Mouse (Mus musculus) heart, embryonic 12.5 days (tissue): ENCODE measurements around the gene Acer3. TPM values are rescaled to one million over a fixed set of nuclear protein-coding genes. Genes with fewer than 3 reads are reported as not detected.

Experiments used
- ATAC-seq: fragments of 200-750 bp; cut with Nextera tagmentation; 2 replicates; pipeline ENCODE4 v1.8.0; 2017; ENCODE audit warnings: moderate TSS enrichment, moderate library complexity; ENCODE audit not compliant: insufficient number of reproducible peaks, low FRiP score
- H3K27ac ChIP-seq: fragments of 300-500 bp; sonication (generic); 2 replicates; pipeline ENCODE4 v1.5.1; 2016; ENCODE audit warnings: mild to moderate bottlenecking, moderate library complexity; ENCODE audit not compliant: poor library complexity, severe bottlenecking
- H3K27me3 ChIP-seq: fragments of 300-500 bp; sonication (generic); replicated peaks from 2 replicates; pipeline ENCODE4 v1.6.1; 2016; ENCODE audit warnings: mild to moderate bottlenecking, moderate library complexity
- H3K36me3 ChIP-seq: fragments of 300-500 bp; sonication (generic); 2 replicates; pipeline ENCODE4 v1.6.1; 2016; ENCODE audit warnings: mild to moderate bottlenecking, moderate library complexity
- H3K4me1 ChIP-seq: fragments of 300-500 bp; sonication (generic); replicated peaks from 2 replicates; pipeline ENCODE4 v1.6.1; 2016; ENCODE audit warnings: mild to moderate bottlenecking
- H3K4me2 ChIP-seq: fragments of 300-500 bp; sonication (generic); 2 replicates; pipeline ENCODE4 v1.6.1; 2016; ENCODE audit warnings: mild to moderate bottlenecking, moderate library complexity
- H3K4me3 ChIP-seq: fragments of 300-500 bp; sonication (generic); 2 replicates; pipeline ENCODE4 v1.5.1; 2016; ENCODE audit warnings: mild to moderate bottlenecking
- H3K9ac ChIP-seq: fragments of 300-500 bp; sonication (generic); 2 replicates; pipeline ENCODE4 v1.6.1; 2016; ENCODE audit warnings: mild to moderate bottlenecking, moderate library complexity
- H3K9me3 ChIP-seq: fragments of 300-500 bp; sonication (generic); replicated peaks from 2 replicates; pipeline ENCODE4 v1.6.1; 2016; ENCODE audit warnings: mild to moderate bottlenecking, moderate library complexity
- WGBS: fragments of 180-500 bp; shearing (Covaris S2); methylation state at CpG from one replicate; pipeline ENCODE4 v1.1.7; 2016; 5-methylcytosine and 5-hydroxymethylcytosine counted together
- polyA plus RNA-seq: library from polyadenylated mRNA; unstranded; fragments of >200 nt; fragmentation: Nextera tagmentation; extraction: Ambion mirVana; gene quantifications from 2 replicates; pipeline ENCODE4 v1.2.1, GENCODE M21; 2016

The Acer3 gene
- polyA plus RNA-seq, 1 experiment from 2014 or later: 22.9 TPM

GRCm38 (mm10) chr7:98332678-98333397, 11.8 kb upstream of the Acer3 start:
- Histone ChIP-seq H3K27me3 (no peaks in the 10 kb centered on the region), H3K4me1 (peaks cover 41% of the 10 kb centered on the region), H3K9me3 (no peaks in the 10 kb centered on the region), H3K9ac (no peak overlapping the region), H3K4me3 (no peak overlapping the region), H3K4me2 (no peak overlapping the region), H3K36me3 (no peaks in the 10 kb centered on the region), H3K27ac (no peak overlapping the region)
- ATAC-seq: no peak
- 69% methylated on average over 5 of the region's 5 CpGs for WGBS

- Histone ChIP-seq H3K36me3 (no peaks in the 10 kb centered on the region), H3K27me3 (no peaks in the 10 kb centered on the region), H3K4me2 (no peak overlapping the region), H3K4me3 (no peak overlapping the region), H3K9me3 (no peaks in the 10 kb centered on the region), H3K27ac (peak overlapping the region; percentile 4; the same call in 1 of the 2 replicates), H3K9ac (no peak overlapping the region), H3K4me1 (peaks cover 41% of the 10 kb centered on the region)
- 30% methylated on average over 3 of the region's 3 CpGs for whole genome bisulfite sequencing
- no peak for ATAC-seq
Observed at GRCm38 (mm10) chr7:98331932-98332331, 10.9 kb upstream of the Acer3 start.

GRCm38 (mm10) chr7:98330375-98331002, 9.5 kb upstream of the Acer3 start:
- 38% methylated on average over 2 of the region's 2 CpGs for WGBS
- ATAC-seq: peak; percentile 45
- H3K27ac ChIP-seq: peak overlapping the region; percentile 46; the same call in 1 of the 2 replicates
- 0 out of 2 replicates have a peak, but pooled peaks cover 4% of the 10 kb centered on the region for H3K27me3 ChIP-seq
- H3K4me2 ChIP-seq: no peak overlapping the region
- H3K9me3 ChIP-seq: no peaks in the 10 kb centered on the region
- no peak overlapping the region for H3K4me3 ChIP-seq
- no peak overlapping the region for H3K9ac ChIP-seq
- no peaks in the 10 kb centered on the region for H3K36me3 ChIP-seq
- H3K4me1 ChIP-seq: peaks cover 41% of the 10 kb centered on the region

GRCm38 (mm10) chr7:98329651-98330374, 8.8 kb upstream of the Acer3 start:
- Histone ChIP-seq H3K27me3 (0 out of 2 replicates have a peak, but pooled peaks cover 4% of the 10 kb centered on the region), H3K9me3 (no peaks in the 10 kb centered on the region), H3K27ac (0 out of 2 replicates have a peak overlapping the region, but pooled peaks have one; percentile 22), H3K4me2 (no peak overlapping the region), H3K4me3 (no peak overlapping the region), H3K36me3 (no peaks in the 10 kb centered on the region), H3K4me1 (peaks cover 41% of the 10 kb centered on the region), H3K9ac (no peak overlapping the region)
- ATAC-seq: peak; percentile 92
- 63% methylated on average over 7 of the region's 7 CpGs for WGBS

GRCm38 (mm10) chr7:98328311-98328710, 7.3 kb upstream of the Acer3 start:
- Histone ChIP-seq H3K27me3 (0 out of 2 replicates have a peak, but pooled peaks cover 4% of the 10 kb centered on the region), H3K9ac (no peak overlapping the region), H3K9me3 (no peaks in the 10 kb centered on the region), H3K4me1 (peaks cover 38% of the 10 kb centered on the region), H3K27ac (no peak overlapping the region), H3K4me3 (no peak overlapping the region), H3K4me2 (no peak overlapping the region), H3K36me3 (no peaks in the 10 kb centered on the region)
- 53% methylated on average over 2 of the region's 2 CpGs for WGBS
- ATAC-seq: no peak

GRCm38 (mm10) chr7:98326051-98326450, 5.0 kb upstream of the Acer3 start:
- 84% methylated on average over 7 of the region's 7 CpGs for WGBS
- Histone ChIP-seq H3K4me1 (peaks cover 31% of the 10 kb centered on the region), H3K36me3 (no peaks in the 10 kb centered on the region), H3K4me2 (no peak overlapping the region), H3K27ac (no peak overlapping the region), H3K9ac (no peak overlapping the region), H3K27me3 (0 out of 2 replicates have a peak, but pooled peaks cover 4% of the 10 kb centered on the region), H3K9me3 (no peaks in the 10 kb centered on the region), H3K4me3 (no peak overlapping the region)
- no peak for ATAC-seq

- 68% methylated on average over 1 of the region's 1 CpGs for WGBS
- H3K27me3 ChIP-seq: 0 out of 2 replicates have a peak, but pooled peaks cover 4% of the 10 kb centered on the region
- no peak overlapping the region for H3K4me3 ChIP-seq
- no peak for ATAC-seq
- peaks cover 13% of the 10 kb centered on the region for H3K4me1 ChIP-seq
- H3K9me3 ChIP-seq: no peaks in the 10 kb centered on the region
- no peak overlapping the region for H3K9ac ChIP-seq
- no peak overlapping the region for H3K4me2 ChIP-seq
- H3K36me3 ChIP-seq: no peaks in the 10 kb centered on the region
- no peak overlapping the region for H3K27ac ChIP-seq
Observed at GRCm38 (mm10) chr7:98324228-98324627, 3.2 kb upstream of the Acer3 start.

GRCm38 (mm10) chr7:98323288-98324019, 2.4 kb upstream of the Acer3 start:
- Histone ChIP-seq H3K27ac (no peak overlapping the region), H3K9ac (no peak overlapping the region), H3K27me3 (0 out of 2 replicates have a peak, but pooled peaks cover 4% of the 10 kb centered on the region), H3K4me1 (peaks cover 13% of the 10 kb centered on the region), H3K9me3 (no peaks in the 10 kb centered on the region), H3K36me3 (no peaks in the 10 kb centered on the region), H3K4me2 (no peak overlapping the region), H3K4me3 (no peak overlapping the region)
- 42% methylated on average over 5 of the region's 5 CpGs for WGBS
- ATAC-seq: no peak

- 46% methylated on average over 3 of the region's 3 CpGs for WGBS
- Histone ChIP-seq H3K36me3 (no peaks in the 10 kb centered on the region), H3K9ac (no peak overlapping the region), H3K4me2 (no peak overlapping the region), H3K27ac (no peak overlapping the region), H3K9me3 (no peaks in the 10 kb centered on the region), H3K27me3 (0 out of 2 replicates have a peak, but pooled peaks cover 4% of the 10 kb centered on the region), H3K4me1 (peaks cover 13% of the 10 kb centered on the region), H3K4me3 (no peak overlapping the region)
- ATAC-seq: no peak
Observed at GRCm38 (mm10) chr7:98322415-98322814, 1.4 kb upstream of the Acer3 start.

GRCm38 (mm10) chr7:98320006-98320556, 927 bp downstream of the Acer3 start:
- H3K36me3 ChIP-seq: no peaks in the 10 kb centered on the region
- no peak overlapping the region for H3K4me3 ChIP-seq
- H3K27me3 ChIP-seq: no peaks in the 10 kb centered on the region
- H3K27ac ChIP-seq: no peak overlapping the region
- no peaks in the 10 kb centered on the region for H3K9me3 ChIP-seq
- ATAC-seq: no peak
- H3K9ac ChIP-seq: no peak overlapping the region
- peaks cover 13% of the 10 kb centered on the region for H3K4me1 ChIP-seq
- 83% methylated on average over 7 of the region's 7 CpGs for WGBS
- H3K4me2 ChIP-seq: no peak overlapping the region
